Mouse (Mus musculus) embryonic facial prominence, embryonic 10.5 days (tissue): Measurements from ENCODE around the gene Zp2. TPM values are rescaled to one million over a fixed set of nuclear protein-coding genes. Genes with fewer than 3 reads are reported as not detected.
A peak's percentile ranks its signal among the peaks of the same experiment; 100 is the strongest.

Experiments
- DNase-seq: peaks from one replicate; pipeline ENCODE4 v3.0.0-alpha.2; 2017; ENCODE audit warnings: low spot score
- H3K27ac ChIP-seq: fragments of 300-500 bp; sonication (generic); replicated peaks from 2 replicates; pipeline ENCODE4 v1.5.1; 2016; ENCODE audit warnings: mild to moderate bottlenecking
- H3K27me3 ChIP-seq: fragments of 300-500 bp; sonication (generic); replicated peaks from 2 replicates; pipeline ENCODE4 v1.6.1; 2016; ENCODE audit warnings: low read depth, mild to moderate bottlenecking; ENCODE audit not compliant: poor library complexity, severe bottlenecking
- H3K36me3 ChIP-seq: fragments of 300-500 bp; sonication (generic); replicated peaks from 2 replicates; pipeline ENCODE4 v1.6.1; 2016; ENCODE audit warnings: mild to moderate bottlenecking, moderate library complexity
- H3K4me1 ChIP-seq: fragments of 300-500 bp; sonication (generic); 2 replicates; pipeline ENCODE4 v1.6.1; 2016
- H3K4me3 ChIP-seq: fragments of 300-500 bp; sonication (generic); 2 replicates; pipeline ENCODE4 v1.5.1; 2016; ENCODE audit warnings: mild to moderate bottlenecking, moderate library complexity
- H3K9me3 ChIP-seq: fragments of 300-500 bp; sonication (generic); 2 replicates; pipeline ENCODE4 v1.6.1; 2016; ENCODE audit warnings: mild to moderate bottlenecking
- WGBS: fragments of 180-500 bp; shearing (Covaris S2); methylation state at CpG from one replicate; pipeline ENCODE4 v1.1.7; 2016; 5-methylcytosine and 5-hydroxymethylcytosine counted together
- polyA plus RNA-seq: library from polyadenylated mRNA; unstranded; fragments of >200 nt; fragmentation: Nextera tagmentation; extraction: Ambion mirVana; gene quantifications from 2 replicates; pipeline ENCODE4 v1.2.1, GENCODE M21; 2016

Zp2 gene
- polyA plus RNA-seq, 1 experiment from 2014 or later = 0.16 TPM

- H3K27ac ChIP-seq = peak overlapping the region; percentile 89
- DNase-seq = peak; percentile 57
Observed at GRCm38 (mm10) chr7:120126976-120127685, 18.0 kb downstream of the Zp2 start.

GRCm38 (mm10) chr7:120124844-120125243, 20.2 kb downstream of the Zp2 start:
- Histone ChIP-seq H3K4me1 (peaks cover 48% of the 10 kb centered on the region), H3K4me3 (no peak overlapping the region), H3K36me3 (peaks cover 21% of the 10 kb centered on the region), H3K9me3 (no peaks in the 10 kb centered on the region), H3K27me3 (no peaks in the 10 kb centered on the region), H3K27ac (peak overlapping the region; percentile 74)
- 2% methylated on average over 3 of the region's 3 CpGs for WGBS
- peak; percentile 81 for DNase-seq

More at GRCm38 (mm10) chr7:120126976-120127685, 18.0 kb downstream of the Zp2 start:
- H3K36me3 ChIP-seq = no peaks in the 10 kb centered on the region
- peaks cover 54% of the 10 kb centered on the region for H3K4me1 ChIP-seq
- H3K27me3 ChIP-seq = no peaks in the 10 kb centered on the region
- WGBS = 8% methylated on average over 5 of the region's 5 CpGs
- peak overlapping the region; percentile 18; the same call in 1 of the 2 replicates for H3K4me3 ChIP-seq
- H3K9me3 ChIP-seq = no peaks in the 10 kb centered on the region

GRCm38 (mm10) chr7:120123776-120124175, 21.3 kb downstream of the Zp2 start:
- H3K9me3 ChIP-seq = no peaks in the 10 kb centered on the region
- WGBS = 87% methylated on average over 4 of the region's 4 CpGs
- DNase-seq = no peak
- H3K36me3 ChIP-seq = peaks cover 23% of the 10 kb centered on the region
- H3K4me1 ChIP-seq = peaks cover 42% of the 10 kb centered on the region
- H3K4me3 ChIP-seq = no peak overlapping the region
- H3K27me3 ChIP-seq = no peaks in the 10 kb centered on the region
- H3K27ac ChIP-seq = no peak overlapping the region

- 40% methylated on average over 6 of the region's 6 CpGs for WGBS
- Histone ChIP-seq H3K4me1 (peaks cover 8% of the 10 kb centered on the region; the same call in 1 of the 2 replicates), H3K4me3 (no peak overlapping the region), H3K9me3 (no peaks in the 10 kb centered on the region), H3K36me3 (peaks cover 47% of the 10 kb centered on the region), H3K27me3 (no peaks in the 10 kb centered on the region), H3K27ac (no peak overlapping the region)
- DNase-seq = no peak
Observed at GRCm38 (mm10) chr7:120117529-120117928, 27.6 kb downstream of the Zp2 start.

GRCm38 (mm10) chr7:120116976-120117375, 28.1 kb downstream of the Zp2 start:
- Histone ChIP-seq H3K27ac (no peak overlapping the region), H3K27me3 (no peaks in the 10 kb centered on the region), H3K4me1 (peaks cover 8% of the 10 kb centered on the region; the same call in 1 of the 2 replicates), H3K9me3 (no peaks in the 10 kb centered on the region), H3K36me3 (peaks cover 47% of the 10 kb centered on the region), H3K4me3 (no peak overlapping the region)
- no peak for DNase-seq
- WGBS = 86% methylated on average over 5 of the region's 5 CpGs

GRCm38 (mm10) chr7:120109676-120110075, 35.4 kb downstream of the Zp2 start:
- no peak for DNase-seq
- no peaks in the 10 kb centered on the region for H3K4me1 ChIP-seq
- no peak overlapping the region for H3K4me3 ChIP-seq
- H3K27me3 ChIP-seq = no peaks in the 10 kb centered on the region
- H3K27ac ChIP-seq = no peak overlapping the region
- peaks cover 14% of the 10 kb centered on the region for H3K36me3 ChIP-seq
- 81% methylated on average over 5 of the region's 5 CpGs for WGBS
- H3K9me3 ChIP-seq = no peaks in the 10 kb centered on the region

- H3K4me1 ChIP-seq = peaks cover 18% of the 10 kb centered on the region
- DNase-seq = no peak
- H3K36me3 ChIP-seq = peaks cover 5% of the 10 kb centered on the region; the same call in 1 of the 2 replicates
- 84% methylated on average over 2 of the region's 2 CpGs for WGBS
- H3K27me3 ChIP-seq = peaks cover 6% of the 10 kb centered on the region
- H3K4me3 ChIP-seq = no peak overlapping the region
- H3K9me3 ChIP-seq = no peaks in the 10 kb centered on the region
- no peak overlapping the region for H3K27ac ChIP-seq
Observed at GRCm38 (mm10) chr7:120106356-120106755, 38.7 kb downstream of the Zp2 start.

GRCm38 (mm10) chr7:120104975-120105374, 40.1 kb downstream of the Zp2 start:
- DNase-seq = no peak
- Histone ChIP-seq H3K27ac (no peak overlapping the region), H3K27me3 (peaks cover 6% of the 10 kb centered on the region), H3K4me1 (peaks cover 18% of the 10 kb centered on the region), H3K36me3 (peaks cover 5% of the 10 kb centered on the region; the same call in 1 of the 2 replicates), H3K9me3 (no peaks in the 10 kb centered on the region), H3K4me3 (no peak overlapping the region)
- 60% methylated on average over 3 of the region's 3 CpGs for WGBS

- Histone ChIP-seq H3K36me3 (peaks cover 5% of the 10 kb centered on the region; the same call in 1 of the 2 replicates), H3K27ac (peak overlapping the region; percentile 78), H3K27me3 (peaks cover 6% of the 10 kb centered on the region), H3K4me1 (peaks cover 18% of the 10 kb centered on the region), H3K9me3 (no peaks in the 10 kb centered on the region), H3K4me3 (peak overlapping the region; percentile 78)
- peak; percentile 51 for DNase-seq
- WGBS = 1% methylated on average over 25 of the region's 25 CpGs
Observed at GRCm38 (mm10) chr7:120103019-120103567, 42.0 kb downstream of the Zp2 start.

- H3K27me3 ChIP-seq = peaks cover 6% of the 10 kb centered on the region
- peaks cover 24% of the 10 kb centered on the region for H3K4me1 ChIP-seq
- WGBS = 1% methylated on average over 42 of the region's 42 CpGs
- 0 out of 2 replicates have a peak, but pooled peaks cover 5% of the 10 kb centered on the region for H3K36me3 ChIP-seq
- H3K9me3 ChIP-seq = no peaks in the 10 kb centered on the region
- H3K27ac ChIP-seq = peak within 1 kb of the TSS; percentile 78
- H3K4me3 ChIP-seq = peak within 1 kb of the TSS; percentile 78
- DNase-seq = peak; percentile 94
Observed at GRCm38 (mm10) chr7:120102164-120102972, 42.7 kb downstream of the Zp2 start, which contains the start of gene Tmem159. Tmem159 (plus strand) TSS chr7:120102353.

GRCm38 (mm10) chr7:120098403-120098802, 46.7 kb downstream of the Zp2 start:
- no peak overlapping the region for H3K4me3 ChIP-seq
- WGBS = 20% methylated on average over 9 of the region's 9 CpGs
- DNase-seq = peak; percentile 84
- H3K36me3 ChIP-seq = no peaks in the 10 kb centered on the region
- H3K9me3 ChIP-seq = no peaks in the 10 kb centered on the region
- H3K27me3 ChIP-seq = peaks cover 3% of the 10 kb centered on the region
- H3K4me1 ChIP-seq = peaks cover 22% of the 10 kb centered on the region
- no peak overlapping the region for H3K27ac ChIP-seq

GRCm38 (mm10) chr7:120097845-120098244, 47.2 kb downstream of the Zp2 start:
- DNase-seq = peak; percentile 74
- Histone ChIP-seq H3K4me1 (peaks cover 21% of the 10 kb centered on the region), H3K36me3 (no peaks in the 10 kb centered on the region), H3K27me3 (no peaks in the 10 kb centered on the region), H3K9me3 (no peaks in the 10 kb centered on the region), H3K27ac (no peak overlapping the region), H3K4me3 (no peak overlapping the region)
- 5% methylated on average over 7 of the region's 7 CpGs for WGBS
